Mouse (Mus musculus) CH12.LX (cell line): ENCODE results near the gene Pcx. TPM values are rescaled to one million over a fixed set of nuclear protein-coding genes. Genes with fewer than 3 reads are reported as not detected.

Experiments
- DNase-seq: peaks from one replicate; pipeline ENCODE4 v3.0.0-alpha.2; 2013; ENCODE audit errors: extremely low read depth
- H3K27ac ChIP-seq: 2 replicates; pipeline ENCODE4 v1.5.1; 2012; ENCODE audit warnings: low read depth, mild to moderate bottlenecking, control low read depth, moderate library complexity; ENCODE audit not compliant: insufficient read depth
- H3K27me3 ChIP-seq: replicated peaks from 2 replicates; pipeline ENCODE3; 2012; ENCODE audit warnings: inconsistent platforms
- H3K36me3 ChIP-seq, 2 experiments: replicated peaks in 1 of 2; 2 replicates each; pipeline versions ENCODE3 to v1.6.1; 2012; ENCODE audit warnings: inconsistent platforms in 1 of 2, low read length in 1 of 2, mild to moderate bottlenecking in 1 of 2, mixed read lengths in 1 of 2, moderate library complexity in 1 of 2; ENCODE audit not compliant: control insufficient read depth in 1 of 2, insufficient read depth in 1 of 2
- H3K4me1 ChIP-seq, 2 experiments: 2 replicates each; pipeline ENCODE4 v1.6.1; 2012; ENCODE audit warnings: inconsistent platforms in 1 of 2, moderate library complexity in 1 of 2; ENCODE audit not compliant: insufficient read depth in 2 of 2, control insufficient read depth in 1 of 2
- H3K4me2 ChIP-seq: 2 replicates; pipeline ENCODE4 v1.6.1; 2012; ENCODE audit warnings: low read depth, mild to moderate bottlenecking, control low read depth; ENCODE audit not compliant: poor library complexity, insufficient read depth, severe bottlenecking
- H3K4me3 ChIP-seq, 3 experiments: fragments of 150-350 bp in 1 of 3; sonication (generic) in 1 of 3; replicated peaks in 1 of 3; 2 replicates each; pipeline versions ENCODE3 to v1.5.1; 2011 to 2012; ENCODE audit warnings: low read depth in 2 of 3, low read length in 2 of 3, mild to moderate bottlenecking in 2 of 3, moderate library complexity in 2 of 3, control low read depth in 1 of 3, improper control_type of control experiment in 1 of 3, inconsistent platforms in 1 of 3, mixed read lengths in 1 of 3; ENCODE audit not compliant: poor library complexity in 1 of 3
- H3K79me2 ChIP-seq: replicated peaks from 2 replicates; pipeline ENCODE4 v1.6.1; 2012; ENCODE audit warnings: mild to moderate bottlenecking, moderate library complexity; ENCODE audit not compliant: control insufficient read depth, poor library complexity, insufficient read depth, severe bottlenecking; ENCODE audit errors: extremely low read depth
- H3K9ac ChIP-seq: 2 replicates; pipeline ENCODE4 v1.6.1; 2012; ENCODE audit warnings: low read depth, mild to moderate bottlenecking, control low read depth, moderate library complexity; ENCODE audit not compliant: insufficient read depth
- H3K9me3 ChIP-seq: replicated peaks from 2 replicates; pipeline ENCODE3; 2012; ENCODE audit warnings: low read length, inconsistent platforms, mixed read lengths
- BHLHE40 ChIP-seq: IDR thresholded peaks from 2 replicates; pipeline ENCODE4 v1.6.1; 2011; ENCODE audit warnings: mild to moderate bottlenecking, low read depth, low read length, improper control_type of control experiment
- CHD1 ChIP-seq: IDR thresholded peaks from 2 replicates; pipeline ENCODE4 v1.6.1; 2012; ENCODE audit warnings: low read depth, low read length, improper control_type of control experiment, inconsistent platforms
- CHD2 ChIP-seq: IDR thresholded peaks from 2 replicates; pipeline ENCODE4 v1.6.1; 2011; ENCODE audit warnings: low read length, improper control_type of control experiment
- E2F4 ChIP-seq: IDR thresholded peaks from 2 replicates; pipeline ENCODE4 v1.6.1; 2011; ENCODE audit warnings: low read depth, low read length, improper control_type of control experiment; ENCODE audit not compliant: insufficient replicate concordance
- EP300 ChIP-seq: IDR thresholded peaks from 2 replicates; pipeline ENCODE4 v1.6.1; 2011; ENCODE audit warnings: low read length, improper control_type of control experiment
- GABPA ChIP-seq: IDR thresholded peaks from 2 replicates; pipeline ENCODE4 v1.6.1; 2012; ENCODE audit warnings: low read depth, low read length, improper control_type of control experiment, inconsistent platforms; ENCODE audit not compliant: insufficient replicate concordance
- IRF4 ChIP-seq: IDR thresholded peaks from 2 replicates; pipeline ENCODE4 v1.6.1; 2014; ENCODE audit warnings: low read depth, mild to moderate bottlenecking, inconsistent platforms, low read length, improper control_type of control experiment
- MAFK ChIP-seq: IDR thresholded peaks from 2 replicates; pipeline ENCODE4 v1.6.1; 2011; ENCODE audit warnings: low read length, improper control_type of control experiment; ENCODE audit not compliant: insufficient replicate concordance
- MAZ ChIP-seq: IDR thresholded peaks from 2 replicates; pipeline ENCODE4 v1.6.1; 2012; ENCODE audit warnings: low read depth, mild to moderate bottlenecking, inconsistent platforms, low read length, improper control_type of control experiment, moderate library complexity
- MEF2A ChIP-seq: IDR thresholded peaks from 2 replicates; pipeline ENCODE4 v1.6.1; 2014; ENCODE audit warnings: low read depth, mild to moderate bottlenecking, inconsistent platforms, low read length, improper control_type of control experiment, borderline replicate concordance
- MXI1 ChIP-seq: IDR thresholded peaks from 2 replicates; pipeline ENCODE4 v1.6.1; 2011; ENCODE audit warnings: mild to moderate bottlenecking, low read depth, low read length, improper control_type of control experiment
- NRF1 ChIP-seq: IDR thresholded peaks from 2 replicates; pipeline ENCODE4 v1.6.1; 2014; ENCODE audit warnings: low read depth, mild to moderate bottlenecking, inconsistent platforms, low read length, improper control_type of control experiment, moderate library complexity
- PAX5 ChIP-seq: IDR thresholded peaks from 2 replicates; pipeline ENCODE4 v1.6.1; 2012; ENCODE audit warnings: low read length, inconsistent platforms, mixed read lengths
- POLR2A ChIP-seq: IDR thresholded peaks from 2 replicates; pipeline ENCODE4 v1.6.1; 2011; ENCODE audit warnings: low read depth, mild to moderate bottlenecking, improper control_type of control experiment, low read length
- RCOR1 ChIP-seq: conservative IDR thresholded peaks from 2 replicates; pipeline ENCODE4 v1.6.1; 2012; ENCODE audit warnings: low read depth, mild to moderate bottlenecking, inconsistent platforms, low read length, improper control_type of control experiment
- TBP ChIP-seq: conservative IDR thresholded peaks from 2 replicates; pipeline ENCODE4 v1.6.1; 2011; ENCODE audit warnings: low read depth, low read length, improper control_type of control experiment
- TCF12 ChIP-seq: IDR thresholded peaks from 2 replicates; pipeline ENCODE4 v1.6.1; 2014; ENCODE audit warnings: low read depth, mild to moderate bottlenecking, inconsistent platforms, low read length, improper control_type of control experiment
- ZC3H11A ChIP-seq: IDR thresholded peaks from 2 replicates; pipeline ENCODE4 v1.6.1; 2012; ENCODE audit warnings: low read depth, mild to moderate bottlenecking, inconsistent platforms, low read length, improper control_type of control experiment
- ZKSCAN1 ChIP-seq: IDR thresholded peaks from 2 replicates; pipeline ENCODE4 v1.6.1; 2012; ENCODE audit warnings: low read depth, inconsistent platforms, low read length, improper control_type of control experiment, borderline replicate concordance
- ZMIZ1 ChIP-seq: IDR thresholded peaks from 2 replicates; pipeline ENCODE4 v1.6.1; 2012; ENCODE audit warnings: low read depth, mild to moderate bottlenecking, inconsistent platforms, low read length, improper control_type of control experiment
- dilution Hi-C: fragments of 300-500 bp; cut with MboI; formaldehyde crosslinking; loops from 2 replicates; pipeline ENCODE4 v1.14.3; 2020; ENCODE audit warnings: low sequenced_read_pairs; ENCODE audit not compliant: extremely low pct_unique_long_range_greater_than_20kb, extremely low pct_ligation_motif_present
- in situ Hi-C: fragments of 300-500 bp; cut with MboI; formaldehyde crosslinking; loops from 3 replicates; pipeline ENCODE4 v1.14.3; 2019; ENCODE audit warnings: low sequenced_read_pairs, low pct_ligation_motif_present, low pct_unique_long_range_greater_than_20kb, mixed read lengths
- polyA plus RNA-seq: library from polyadenylated mRNA; unstranded; fragments of >175 nt; gene quantifications from 2 replicates; pipeline ENCODE4 v1.2.1, GENCODE M21; 2012; ENCODE audit warnings: low read depth; ENCODE audit not compliant: insufficient read length
- total RNA-seq, 2 experiments: library from RNA; depleted of rRNA; stranded (reverse); fragments of 300-350 nt in 1 of 2; fragments of >200 nt in 1 of 2; gene quantifications; 2 replicates each; pipeline ENCODE4 v1.2.3; 2012 to 2014

Pcx gene
- total and polyA plus RNA-seq, 3 experiments, result 7.7 to 14.2 (median 10.7) TPM

DNA sequence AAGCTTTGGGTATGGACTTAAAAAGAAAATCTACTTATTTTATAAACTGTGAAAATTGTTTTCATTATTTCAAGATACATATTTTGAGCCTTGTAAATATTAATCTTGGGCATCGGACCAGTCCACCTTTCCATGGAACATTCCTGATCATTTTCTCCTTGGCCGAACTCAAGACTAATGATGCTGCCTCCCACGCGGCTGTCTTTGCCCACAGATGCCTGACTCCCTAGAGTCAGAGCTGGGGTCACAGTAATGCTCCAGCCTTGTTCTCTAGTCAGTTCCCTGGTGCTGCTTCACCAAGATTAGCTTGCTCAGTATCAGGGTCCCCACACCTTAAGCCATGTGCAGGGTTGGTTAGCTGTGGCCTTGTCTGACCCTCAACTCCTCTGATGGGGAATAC is 95.4 kb downstream of the Pcx start:
- DNase-seq, result no peak
- Histone ChIP-seq H3K4me2 (no peak overlapping the region), H3K27me3 (no peaks in the 10 kb centered on the region), H3K79me2 (no peaks in the 10 kb centered on the region), H3K9me3 (no peaks in the 10 kb centered on the region), H3K4me1 (peaks cover 0 to 6% of the 10 kb centered on the region in 2 experiments; a peak in 1 of 4 replicates), H3K4me3 (no peak overlapping the region), H3K36me3 (peaks cover 0 to 44% of the 10 kb centered on the region in 2 experiments), H3K27ac (no peak overlapping the region), H3K9ac (no peak overlapping the region)
- dilution Hi-C loops (no loop called here), in situ Hi-C loops (no loop called here)
- no peak for TF ChIP-seq TCF12
- no peak for TF ChIP-seq MEF2A
- TF ChIP-seq TBP, result no peak
- no peak for TF ChIP-seq POLR2A
- TF ChIP-seq CHD1, result no peak
- TF ChIP-seq EP300, result no peak
- TF ChIP-seq GABPA, result no peak
- no peak for TF ChIP-seq PAX5
- TF ChIP-seq ZMIZ1, result no peak
- no peak for TF ChIP-seq RCOR1
- no peak for TF ChIP-seq MXI1
- TF ChIP-seq BHLHE40, result no peak
- TF ChIP-seq IRF4, result no peak
- no peak for TF ChIP-seq MAFK
- no peak for TF ChIP-seq E2F4
- TF ChIP-seq CHD2, result no peak
- no peak for TF ChIP-seq MAZ

GRCm38 (mm10) chr19:4607406-4607805 is 97.1 kb downstream of the Pcx start:
- no peaks in the 10 kb centered on the region for H3K79me2 ChIP-seq
- no peak overlapping the region for H3K4me3 ChIP-seq
- no peak overlapping the region for H3K9ac ChIP-seq
- H3K4me1 ChIP-seq, result peaks cover 0 to 6% of the 10 kb centered on the region in 2 experiments; a peak in 1 of 4 replicates
- H3K27ac ChIP-seq, result no peak overlapping the region
- H3K4me2 ChIP-seq, result no peak overlapping the region
- no peak for DNase-seq
- dilution Hi-C loops, result no loop called here
- TF ChIP-seq NRF1, result no peak
- no peak for TF ChIP-seq CHD1
- TF ChIP-seq ZC3H11A, result no peak
- no peak for TF ChIP-seq ZKSCAN1
- no peaks in the 10 kb centered on the region for H3K27me3 ChIP-seq
- in situ Hi-C loops, result no loop called here
- H3K36me3 ChIP-seq, result peaks cover 0 to 47% of the 10 kb centered on the region in 2 experiments
- no peaks in the 10 kb centered on the region for H3K9me3 ChIP-seq
